Mouse (Mus musculus): Measurements from ENCODE around the gene Ednra. TPM values are rescaled to one million over a fixed set of nuclear protein-coding genes. Genes with fewer than 3 reads are reported as not detected.
"Not testable (repeated sequence)": the region's sequence is repeated elsewhere in the genome, so short reads cannot be mapped to it uniquely, and the experiment has no call there.

Gene Ednra
- total and polyA plus RNA-seq, 2 experiments from 2014 or later, result 4.9 to 5.0 TPM

- Histone ChIP-seq H3K9me3 (ENCODE audit: low read length) (no peaks in the 10 kb centered on the region), H3K36me3 (ENCODE audit: insufficient read depth, low read length) (no peaks in the 10 kb centered on the region), H3K27ac (ENCODE audit: low read depth, low read length) (no peak overlapping the region), H3K4me1 (ENCODE audit: insufficient read depth, low read length) (no peaks in the 10 kb centered on the region), H3K9ac (replicated peaks; ENCODE audit: low read length, poor library complexity, severe bottlenecking) (no peak overlapping the region), H3K4me3 (ENCODE audit: low read depth, low read length) (no peak overlapping the region), H3K4me2 (ENCODE audit: low read depth, low read length, poor library complexity, severe bottlenecking) (no peak overlapping the region), H3K27me3 (ENCODE audit: insufficient read depth, low read length) (no peaks in the 10 kb centered on the region)
- 82% methylated on average over 3 of the region's 3 CpGs for WGBS
- TF ChIP-seq CTCF (IDR thresholded peaks at IDR 0.05), result no peak
- DNase-seq (ENCODE audit: low spot score) (no peak), ATAC-seq (ENCODE audit: low FRiP score) (no peak)
Measured at GRCm38 (mm10) chr8:77695070-77695469, 29.2 kb downstream of the Ednra start.

DNA sequence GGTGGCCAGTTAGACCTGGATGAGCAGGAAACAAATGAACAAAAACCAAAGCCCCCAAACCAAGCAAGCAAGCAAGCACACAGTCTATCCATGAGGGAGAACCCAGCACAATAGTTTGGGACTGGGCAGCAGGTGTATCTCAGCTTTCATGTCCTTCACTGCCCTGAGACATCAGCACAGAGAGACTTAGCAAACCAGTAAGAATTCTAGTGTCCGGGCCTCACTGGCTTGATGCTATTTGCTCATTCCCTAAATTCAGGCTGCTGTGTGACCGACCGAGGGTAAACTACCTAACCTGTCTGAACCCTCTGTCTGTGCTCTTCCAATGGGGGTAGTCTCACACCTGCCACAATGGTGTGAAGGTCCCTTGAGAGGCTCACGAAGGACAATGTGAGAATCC is 29.7 kb downstream of the Ednra start:
- no peaks in the 10 kb centered on the region for H3K9me3 ChIP-seq (ENCODE audit: low read length)
- ATAC-seq (ENCODE audit: low FRiP score) (no peak), DNase-seq (ENCODE audit: low spot score) (no peak)
- no peak overlapping the region for H3K27ac ChIP-seq (ENCODE audit: low read depth, low read length)
- no peaks in the 10 kb centered on the region for H3K27me3 ChIP-seq (ENCODE audit: insufficient read depth, low read length)
- H3K4me1 ChIP-seq (ENCODE audit: insufficient read depth, low read length), result no peaks in the 10 kb centered on the region
- no peak overlapping the region for H3K4me2 ChIP-seq (ENCODE audit: low read depth, low read length, poor library complexity, severe bottlenecking)
- H3K4me3 ChIP-seq (ENCODE audit: low read depth, low read length), result no peak overlapping the region
- 98% methylated on average over 4 of the region's 4 CpGs for WGBS
- H3K9ac ChIP-seq (replicated peaks; ENCODE audit: low read length, poor library complexity, severe bottlenecking), result no peak overlapping the region
- no peaks in the 10 kb centered on the region for H3K36me3 ChIP-seq (ENCODE audit: insufficient read depth, low read length)
- TF ChIP-seq CTCF (IDR thresholded peaks at IDR 0.05), result no peak

GRCm38 (mm10) chr8:77689421-77690059 is 34.7 kb downstream of the Ednra start:
- not testable (repeated sequence) for H3K27ac ChIP-seq (ENCODE audit: low read depth, low read length); H3K4me1 ChIP-seq (ENCODE audit: insufficient read depth, low read length); H3K9me3 ChIP-seq (ENCODE audit: low read length); H3K27me3 ChIP-seq (ENCODE audit: insufficient read depth, low read length); DNase-seq (ENCODE audit: low spot score); ATAC-seq (ENCODE audit: low FRiP score); H3K4me2 ChIP-seq (ENCODE audit: low read depth, low read length, poor library complexity, severe bottlenecking); H3K9ac ChIP-seq (replicated peaks; ENCODE audit: low read length, poor library complexity, severe bottlenecking); H3K4me3 ChIP-seq (ENCODE audit: low read depth, low read length); H3K36me3 ChIP-seq (ENCODE audit: insufficient read depth, low read length)
- WGBS, result 86% methylated on average over 7 of the region's 7 CpGs

GRCm38 (mm10) chr8:77688978-77689377 is 35.3 kb downstream of the Ednra start:
- Histone ChIP-seq H3K36me3 (ENCODE audit: insufficient read depth, low read length) (no peaks in the 10 kb centered on the region), H3K27me3 (ENCODE audit: insufficient read depth, low read length) (no peaks in the 10 kb centered on the region), H3K4me1 (ENCODE audit: insufficient read depth, low read length) (no peaks in the 10 kb centered on the region), H3K9me3 (ENCODE audit: low read length) (no peaks in the 10 kb centered on the region), H3K4me2 (ENCODE audit: low read depth, low read length, poor library complexity, severe bottlenecking) (no peak overlapping the region), H3K9ac (replicated peaks; ENCODE audit: low read length, poor library complexity, severe bottlenecking) (no peak overlapping the region), H3K27ac (ENCODE audit: low read depth, low read length) (no peak overlapping the region), H3K4me3 (ENCODE audit: low read depth, low read length) (no peak overlapping the region)
- ATAC-seq (ENCODE audit: low FRiP score) (no peak), DNase-seq (ENCODE audit: low spot score) (no peak)
- no peak for TF ChIP-seq CTCF (IDR thresholded peaks at IDR 0.05)
- 88% methylated on average over 5 of the region's 5 CpGs for WGBS

- no peak for TF ChIP-seq CTCF (IDR thresholded peaks at IDR 0.05)
- Histone ChIP-seq H3K9me3 (ENCODE audit: low read length) (no peaks in the 10 kb centered on the region), H3K4me2 (ENCODE audit: low read depth, low read length, poor library complexity, severe bottlenecking) (no peak overlapping the region), H3K9ac (replicated peaks; ENCODE audit: low read length, poor library complexity, severe bottlenecking) (no peak overlapping the region), H3K4me1 (ENCODE audit: insufficient read depth, low read length) (no peaks in the 10 kb centered on the region), H3K27ac (ENCODE audit: low read depth, low read length) (no peak overlapping the region), H3K27me3 (ENCODE audit: insufficient read depth, low read length) (no peaks in the 10 kb centered on the region), H3K4me3 (ENCODE audit: low read depth, low read length) (no peak overlapping the region), H3K36me3 (ENCODE audit: insufficient read depth, low read length) (no peaks in the 10 kb centered on the region)
- DNase-seq (ENCODE audit: low spot score), result no peak
- no peak for ATAC-seq (ENCODE audit: low FRiP score)
- WGBS, result 86% methylated on average over 6 of the region's 6 CpGs
Measured at GRCm38 (mm10) chr8:77684372-77684771, 39.9 kb downstream of the Ednra start.

DNA sequence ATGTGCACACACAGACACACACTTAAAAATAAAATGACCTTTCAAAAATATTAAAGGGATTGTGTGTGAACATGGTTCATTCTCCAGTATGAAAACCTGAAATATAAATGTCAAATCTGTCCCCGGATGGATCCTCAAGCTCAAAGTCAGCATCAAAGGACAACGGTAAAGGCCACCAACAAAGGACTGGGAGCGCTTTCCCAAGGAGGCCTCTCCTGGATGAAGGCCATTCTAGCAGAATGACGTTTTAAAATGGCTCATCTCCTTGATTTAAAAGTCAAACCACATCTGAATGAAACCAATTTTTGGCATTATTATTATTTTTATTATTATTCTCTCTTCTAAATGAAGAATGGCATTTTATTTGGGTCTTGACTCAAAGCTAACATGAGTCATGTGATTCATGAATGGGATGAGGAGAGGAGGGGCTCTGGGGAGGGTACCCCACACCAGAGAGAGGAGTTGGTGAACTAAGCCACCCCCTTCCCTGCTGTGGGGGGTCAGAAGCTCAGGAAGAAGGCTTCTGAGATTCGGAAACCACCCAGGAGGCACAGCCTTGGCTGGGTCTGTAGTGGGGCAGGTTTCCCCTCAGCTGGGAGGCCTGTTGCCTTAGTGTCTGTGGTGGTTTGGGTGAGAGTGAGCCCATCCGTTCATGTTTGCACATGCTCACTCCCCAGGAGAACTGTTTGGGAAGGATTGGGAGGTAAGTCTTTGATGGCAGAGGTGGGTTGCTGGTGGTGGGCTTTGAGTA is 40.7 kb downstream of the Ednra start:
- H3K4me1 ChIP-seq (ENCODE audit: insufficient read depth, low read length), result no peaks in the 10 kb centered on the region
- H3K36me3 ChIP-seq (ENCODE audit: insufficient read depth, low read length), result no peaks in the 10 kb centered on the region
- 78% methylated on average over 6 of the region's 6 CpGs for WGBS
- TF ChIP-seq CTCF (IDR thresholded peaks at IDR 0.05), result no peak
- no peaks in the 10 kb centered on the region for H3K9me3 ChIP-seq (ENCODE audit: low read length)
- no peak for ATAC-seq (ENCODE audit: low FRiP score)
- no peaks in the 10 kb centered on the region for H3K27me3 ChIP-seq (ENCODE audit: insufficient read depth, low read length)
- no peak overlapping the region for H3K4me2 ChIP-seq (ENCODE audit: low read depth, low read length, poor library complexity, severe bottlenecking)
- H3K27ac ChIP-seq (ENCODE audit: low read depth, low read length), result no peak overlapping the region
- no peak for DNase-seq (ENCODE audit: low spot score)
- H3K4me3 ChIP-seq (ENCODE audit: low read depth, low read length), result no peak overlapping the region
- no peak overlapping the region for H3K9ac ChIP-seq (replicated peaks; ENCODE audit: low read length, poor library complexity, severe bottlenecking)

All from midbrain, postnatal 0 days (tissue).